Mouse (Mus musculus) layer of hippocampus, adult 8-10 months (tissue): ENCODE results near the gene Tnnt2. TPM values are rescaled to one million over a fixed set of nuclear protein-coding genes. Genes with fewer than 3 reads are reported as not detected.
A peak's percentile ranks its signal among the peaks of the same experiment; 100 is the strongest.

Experiments
- DNase-seq, 2 experiments: peaks; one replicate each; pipeline ENCODE4 v3.0.0; 2022; ENCODE audit warnings: low spot score in 2 of 2
- total RNA-seq, 4 experiments: library from RNA; stranded (reverse); gene quantifications; 2 replicates each; pipeline ENCODE4 v1.2.4; 2022

Tnnt2 gene
- total RNA-seq, result 1 to 10 TPM; 2.7 to 6.2 (median 3.1) TPM

DNA sequence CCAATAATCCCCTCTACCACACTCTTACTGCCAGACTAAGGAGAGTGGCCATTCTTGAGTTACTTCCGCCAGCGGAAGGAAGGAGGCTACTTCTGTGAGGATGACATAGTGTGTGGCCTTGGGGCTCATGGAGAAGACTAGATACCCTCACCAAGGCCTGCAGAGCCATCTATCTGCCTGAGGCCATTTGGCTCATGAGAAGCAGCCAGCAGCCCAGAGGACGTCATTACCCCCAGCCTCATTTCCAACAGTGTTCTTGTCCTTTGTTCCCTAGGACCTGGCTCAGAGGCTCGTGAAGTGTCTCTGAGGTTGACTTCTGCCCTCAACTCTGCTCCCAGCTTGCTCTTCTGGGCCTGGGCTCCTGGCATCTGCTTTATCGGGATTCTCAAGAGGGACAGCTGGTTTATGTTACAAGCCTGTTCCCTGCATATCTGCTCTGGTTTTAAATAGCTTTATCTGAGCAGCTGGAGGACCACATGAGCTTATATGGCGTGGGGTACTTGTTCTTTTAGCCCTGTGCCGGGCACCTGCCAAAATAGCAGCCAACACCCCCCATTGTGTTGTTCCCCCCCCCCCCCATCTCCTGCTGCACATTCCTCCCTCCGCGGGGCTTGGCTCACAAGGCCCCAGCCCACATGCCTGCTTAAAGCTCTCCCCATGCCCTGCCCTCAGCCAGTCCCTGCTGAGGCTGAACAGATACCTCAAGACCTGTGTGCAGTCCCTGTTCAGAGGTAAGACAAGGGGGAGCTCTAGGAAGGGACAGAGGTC, at the start of gene Tnnt2:
Tnnt2 (plus strand) TSS at position 639 of the 768 bp plus-strand sequence.
- no peak for DNase-seq

DNA sequence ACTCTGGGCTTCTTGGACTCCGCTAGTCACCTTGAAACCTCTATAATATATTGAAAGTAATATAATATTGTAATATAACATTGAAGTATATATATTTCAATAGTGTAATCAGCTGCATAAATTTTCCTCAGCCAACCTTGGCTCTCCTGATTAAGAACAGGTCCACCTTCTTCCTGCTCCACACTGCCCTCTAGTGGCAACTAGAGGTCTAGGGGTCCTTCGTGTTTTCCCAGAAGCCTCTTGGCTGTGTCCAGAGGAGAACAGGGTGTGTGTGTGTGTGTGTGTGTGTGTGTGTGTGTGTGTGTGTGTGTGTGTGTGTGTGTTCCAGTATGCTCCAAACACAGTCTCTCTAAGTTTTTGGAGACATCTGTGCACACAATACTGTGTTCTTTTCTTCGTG, 48.4 kb upstream of the Tnnt2 start:
- DNase-seq, result peak; percentile 39 to 59

DNA sequence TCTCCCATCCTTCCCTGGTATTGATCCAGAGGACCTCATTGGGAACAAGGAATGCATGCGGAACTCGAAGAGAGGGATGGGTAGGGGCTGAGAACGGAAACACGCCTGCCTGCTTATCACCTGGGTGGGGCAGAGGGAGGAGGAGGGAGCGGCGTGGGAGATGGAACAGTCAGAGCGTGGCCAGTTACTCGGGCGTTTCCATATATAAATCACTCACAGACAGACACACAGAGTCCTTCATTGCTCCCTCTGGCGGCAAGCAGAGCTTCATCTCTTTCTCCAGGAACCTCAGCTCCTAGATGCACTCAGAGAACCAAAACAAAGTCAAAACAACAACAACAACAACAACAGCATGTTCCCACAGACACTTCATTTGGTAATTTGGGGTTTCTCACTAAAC, 47.4 kb upstream of the Tnnt2 start:
- no peak for DNase-seq

DNA sequence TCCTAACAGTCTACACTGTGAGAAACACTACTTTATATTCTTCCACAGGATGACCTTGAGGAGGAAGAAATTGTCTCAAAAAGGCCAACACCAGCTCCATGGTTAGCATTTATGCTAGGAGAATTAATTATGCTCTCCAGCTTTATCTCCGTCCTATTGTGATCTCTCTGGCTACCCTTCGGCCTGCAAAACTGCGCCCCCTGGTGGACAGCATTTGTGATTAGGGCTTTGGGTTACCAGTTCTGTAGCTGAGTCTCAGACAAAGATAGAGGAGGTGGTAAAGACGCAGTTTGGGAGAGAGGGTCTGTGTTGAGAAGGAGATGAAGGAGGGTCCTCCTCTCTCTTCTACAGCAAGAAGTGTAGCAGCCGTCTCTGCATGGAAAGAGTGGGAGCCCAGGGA, 46.3 kb upstream of the Tnnt2 start:
- peak in 1 of 2 experiments; percentile 52 for DNase-seq

DNA sequence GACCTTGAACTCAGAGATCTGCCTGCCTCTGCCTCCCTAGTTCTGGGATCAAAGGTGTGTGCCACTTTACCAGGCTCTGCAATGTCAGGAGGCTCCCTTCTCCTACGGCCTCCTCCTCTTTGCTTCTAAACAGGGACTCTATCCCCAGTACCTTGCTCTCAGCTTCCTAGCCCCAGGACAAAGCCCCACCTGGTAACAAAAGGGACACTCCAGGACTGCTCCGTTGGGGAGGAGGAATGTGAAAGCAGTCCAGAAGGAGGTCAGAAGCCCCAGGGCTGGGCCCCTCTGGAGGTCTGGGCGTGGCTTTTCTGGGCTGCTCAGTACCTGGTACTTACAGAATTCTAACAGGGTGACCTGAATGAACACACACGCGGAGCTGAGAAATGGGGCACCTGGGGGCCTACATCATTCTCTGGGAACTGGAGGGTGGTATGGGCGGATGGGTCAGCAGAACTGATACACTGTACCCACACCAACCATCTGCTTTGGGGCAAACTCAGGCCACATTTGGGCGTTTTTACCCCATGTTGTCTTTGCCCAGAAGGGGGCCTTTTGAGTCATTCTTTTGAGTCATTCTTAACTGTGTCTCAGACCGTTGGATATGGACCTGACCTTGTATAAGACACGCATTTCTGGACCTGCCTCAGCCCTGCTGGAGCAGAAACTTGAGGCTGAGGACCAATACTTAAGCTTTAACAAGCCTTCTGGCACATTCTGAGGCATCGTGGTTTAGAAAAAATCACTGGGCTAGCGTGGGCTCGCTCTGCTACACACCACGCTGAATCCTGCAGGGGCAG, 43.8 kb upstream of the Tnnt2 start:
- no peak for DNase-seq

GRCm38 (mm10) chr1:135793370-135794215, 42.6 kb upstream of the Tnnt2 start:
- DNase-seq, result peak; percentile 28 to 30

GRCm38 (mm10) chr1:135794216-135795134, 41.7 kb upstream of the Tnnt2 start:
- no peak for DNase-seq

DNA sequence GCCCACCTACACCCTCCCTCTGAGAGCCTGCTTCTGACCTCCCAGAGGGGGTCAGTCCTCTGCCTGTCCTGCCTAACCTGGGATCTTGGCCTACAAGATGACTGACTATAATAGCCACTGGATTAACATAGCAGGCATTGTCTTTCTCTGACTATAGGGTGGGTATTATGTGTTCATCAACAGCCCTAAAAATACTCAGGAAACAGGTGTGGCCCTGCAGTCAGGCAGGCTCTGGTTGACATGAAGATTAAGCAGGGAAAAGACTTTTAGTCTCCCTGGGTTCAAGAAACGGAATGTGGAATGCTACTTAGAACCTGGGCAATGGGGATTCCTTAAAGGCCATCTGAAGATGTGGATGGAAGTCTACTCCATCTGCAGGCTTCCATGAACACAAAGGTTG, 37.7 kb upstream of the Tnnt2 start:
- DNase-seq, result no peak

GRCm38 (mm10) chr1:135799109-135799627, 37.0 kb upstream of the Tnnt2 start:
- DNase-seq, result no peak

GRCm38 (mm10) chr1:135800192-135800950, 35.8 kb upstream of the Tnnt2 start:
- no peak for DNase-seq

- DNase-seq, result no peak
Observed at GRCm38 (mm10) chr1:135807546-135807945, 28.6 kb upstream of the Tnnt2 start.

GRCm38 (mm10) chr1:135810180-135810579, 26.0 kb upstream of the Tnnt2 start:
- no peak for DNase-seq

DNA sequence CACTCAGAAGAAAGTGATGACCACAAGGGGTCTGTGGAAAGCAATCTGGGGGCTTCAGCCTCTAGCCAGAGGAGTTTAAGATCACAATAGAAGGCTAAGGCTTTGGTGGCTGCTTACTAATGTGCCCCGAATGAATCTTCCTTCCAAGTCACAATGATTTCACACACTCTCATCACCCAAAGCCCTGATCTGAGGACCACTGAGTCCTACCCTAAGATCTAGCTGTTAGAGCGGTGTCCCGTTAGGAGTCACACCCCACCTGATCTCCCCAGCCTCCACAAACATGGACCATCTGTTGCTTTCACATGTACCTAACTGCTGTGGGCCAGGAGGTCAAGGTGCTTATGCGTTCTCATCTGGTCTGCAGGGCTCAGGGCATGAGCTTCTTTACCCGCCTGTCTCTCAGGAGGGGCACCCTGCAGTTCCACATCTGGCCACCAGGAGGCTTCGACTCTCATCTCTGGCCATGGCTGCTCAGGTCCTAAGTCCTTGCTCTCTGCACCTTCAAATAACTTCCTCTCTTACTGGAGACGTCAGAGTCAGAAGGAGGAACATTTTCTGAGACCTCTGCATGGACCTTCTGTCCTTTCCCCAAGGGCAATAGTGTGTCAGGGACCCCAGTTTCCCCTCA, 25.0 kb upstream of the Tnnt2 start:
- DNase-seq, result peak; percentile 50 to 85

DNA sequence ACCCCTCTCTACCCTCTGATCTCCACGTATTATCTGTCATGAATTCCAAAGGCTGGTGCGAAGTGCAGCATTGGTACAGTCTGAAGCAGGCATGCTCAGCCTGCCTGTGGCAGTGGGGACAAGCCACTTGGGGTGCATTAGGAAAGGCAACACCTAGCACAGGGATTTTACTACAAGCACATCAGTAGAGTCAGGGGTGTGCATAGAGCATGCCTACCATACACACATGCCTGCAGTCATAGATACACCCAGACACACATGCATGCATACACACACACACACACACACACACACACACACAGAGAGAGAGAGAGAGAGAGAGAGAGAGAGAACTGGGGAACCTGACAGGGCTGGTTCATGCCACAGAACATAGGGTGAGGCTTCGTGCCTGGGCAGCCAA, 23.9 kb upstream of the Tnnt2 start:
- DNase-seq, result no peak

DNA sequence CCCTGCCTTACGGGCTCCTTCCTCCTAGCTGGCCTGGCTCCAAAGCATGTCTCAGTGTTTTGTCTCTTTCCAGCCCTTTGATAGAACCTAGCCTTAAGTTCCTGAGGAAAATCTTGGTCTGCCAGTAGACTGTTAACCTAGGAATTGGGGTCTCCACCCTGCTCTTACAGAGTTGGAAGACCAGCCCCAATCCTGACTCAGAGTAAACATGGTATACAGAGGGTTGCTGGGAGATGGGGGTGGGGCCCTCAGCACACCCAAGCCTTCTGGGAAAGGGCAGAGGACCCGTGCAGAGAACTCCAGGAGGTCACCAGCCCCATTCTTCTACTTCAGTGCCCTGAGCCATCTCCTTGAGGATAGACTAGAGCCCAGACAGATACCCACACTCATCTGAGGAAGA, 23.5 kb upstream of the Tnnt2 start:
- no peak for DNase-seq

GRCm38 (mm10) chr1:135813071-135813470, 23.1 kb upstream of the Tnnt2 start:
- DNase-seq, result no peak

DNA sequence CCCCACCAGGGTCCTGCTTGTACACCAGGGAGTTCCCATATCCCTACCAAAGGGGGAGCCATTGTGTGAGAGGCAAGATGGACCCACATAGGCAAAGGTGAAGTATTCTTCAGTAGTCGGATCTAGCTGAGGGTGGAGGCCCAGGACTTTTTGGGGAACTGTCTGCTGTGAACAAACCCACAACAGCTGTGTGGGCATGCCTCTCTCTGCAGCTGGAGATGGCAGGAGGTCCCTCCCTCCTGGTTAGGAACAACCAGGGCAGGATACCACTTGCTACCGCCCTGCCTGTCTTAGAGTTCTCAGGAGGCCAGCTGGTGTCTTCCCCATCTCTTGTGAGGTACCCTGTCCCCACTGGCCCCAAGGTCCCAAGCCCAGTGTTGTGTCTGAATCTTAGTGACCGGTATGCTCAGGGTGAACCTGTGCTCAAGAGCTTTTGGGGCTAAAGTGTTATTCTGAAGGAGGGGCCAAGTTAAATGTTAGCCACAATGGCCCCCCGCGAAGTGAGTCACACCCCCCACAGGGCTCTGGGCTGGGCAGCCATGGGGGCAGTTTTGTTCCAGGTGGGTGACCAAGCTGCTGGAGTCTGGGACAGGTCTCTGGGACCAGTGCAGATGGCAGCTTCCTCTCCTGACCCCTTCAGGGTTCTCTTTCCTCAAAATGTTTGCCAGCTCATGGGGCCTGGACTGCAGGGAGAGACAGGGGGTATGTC, 22.3 kb upstream of the Tnnt2 start:
- no peak for DNase-seq

DNA sequence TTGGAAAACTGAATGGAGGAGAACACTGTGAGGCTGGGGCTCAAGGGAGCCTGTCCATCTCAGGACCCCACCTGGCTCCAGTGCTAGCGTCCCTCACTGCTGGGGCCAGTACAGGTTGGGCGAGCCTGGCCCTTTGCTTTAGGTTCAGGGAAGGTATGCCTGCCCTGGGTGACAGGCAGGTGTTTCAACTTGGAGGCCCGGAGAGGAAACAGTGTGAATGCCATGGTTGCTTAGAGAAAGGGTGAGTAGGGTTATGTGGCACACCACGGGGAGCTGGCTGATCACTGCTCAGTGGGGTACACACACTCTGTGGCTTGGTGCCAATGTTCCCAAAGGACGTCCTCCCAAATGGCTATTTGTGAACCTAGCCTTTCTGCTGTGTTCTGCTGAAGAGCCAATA, 21.6 kb upstream of the Tnnt2 start:
- no peak for DNase-seq

DNA sequence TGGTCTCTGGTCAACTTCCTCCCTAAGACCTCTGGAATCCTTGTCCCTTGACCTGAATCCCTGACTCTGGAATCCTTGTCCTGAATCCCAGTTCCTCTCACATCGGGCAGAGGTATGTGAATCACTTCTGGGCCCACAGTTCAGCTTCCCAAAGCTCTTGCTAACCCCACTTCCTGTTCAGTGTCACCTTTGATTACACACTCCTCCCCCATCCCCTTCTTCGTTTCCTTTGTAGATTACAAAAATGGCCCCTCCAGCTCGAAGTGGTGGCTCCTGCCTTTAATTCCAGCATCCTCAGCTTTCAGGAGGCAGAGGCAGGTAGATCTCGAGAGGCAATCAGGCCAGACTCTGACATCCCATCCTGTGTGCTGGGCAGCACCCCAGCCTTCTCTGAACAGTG, 18.6 kb upstream of the Tnnt2 start:
- DNase-seq, result no peak
